Mouse (Mus musculus) ES-Bruce4 (cell line): ENCODE measurements around the gene Coil.
A peak's percentile ranks its signal among the peaks of the same experiment; 100 is the strongest.

Experiments used
- CTCF ChIP-seq: IDR thresholded peaks from one replicate; pipeline ENCODE4 v1.8.1; 2011; ENCODE audit warnings: low read depth, low read length
- EP300 ChIP-seq: IDR thresholded peaks from 2 replicates; pipeline ENCODE4 v1.6.1; 2011; ENCODE audit warnings: low read depth, low read length; ENCODE audit not compliant: insufficient read depth
- POLR2A ChIP-seq: IDR thresholded peaks from one replicate; pipeline ENCODE4 v1.8.1; 2011; ENCODE audit warnings: low read length; ENCODE audit not compliant: insufficient read depth

DNA sequence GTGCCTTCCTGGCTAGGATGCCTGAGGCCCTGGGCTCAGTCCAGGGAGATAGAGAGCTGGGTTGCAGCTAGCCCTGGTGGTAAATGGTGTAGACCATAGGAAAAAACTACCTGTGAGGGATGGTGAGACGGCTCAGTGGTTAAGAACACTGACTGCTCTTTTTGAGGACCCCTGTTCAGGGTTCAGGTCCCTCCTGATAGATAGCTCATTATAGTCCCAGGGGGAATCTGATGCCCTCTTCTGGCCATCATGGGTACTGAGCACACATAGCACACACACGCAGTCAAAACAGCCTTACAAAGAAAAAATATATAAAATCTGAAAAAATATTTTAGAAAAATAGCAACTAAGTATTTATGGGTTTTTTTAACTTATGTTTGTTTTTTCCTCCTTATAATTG, 6.3 kb downstream of the Coil start:
- TF ChIP-seq CTCF = peak; percentile 30
- TF ChIP-seq EP300 = no peak
- TF ChIP-seq POLR2A = no peak
